Mouse (Mus musculus) cerebellum, adult 18-20 months (tissue): Measurements from ENCODE around the gene Ncapd2.

ENCODE experiments used
- DNase-seq, 2 experiments: peaks; one replicate each; pipeline ENCODE4 v3.0.0; 2021

Ncapd2 gene

DNA sequence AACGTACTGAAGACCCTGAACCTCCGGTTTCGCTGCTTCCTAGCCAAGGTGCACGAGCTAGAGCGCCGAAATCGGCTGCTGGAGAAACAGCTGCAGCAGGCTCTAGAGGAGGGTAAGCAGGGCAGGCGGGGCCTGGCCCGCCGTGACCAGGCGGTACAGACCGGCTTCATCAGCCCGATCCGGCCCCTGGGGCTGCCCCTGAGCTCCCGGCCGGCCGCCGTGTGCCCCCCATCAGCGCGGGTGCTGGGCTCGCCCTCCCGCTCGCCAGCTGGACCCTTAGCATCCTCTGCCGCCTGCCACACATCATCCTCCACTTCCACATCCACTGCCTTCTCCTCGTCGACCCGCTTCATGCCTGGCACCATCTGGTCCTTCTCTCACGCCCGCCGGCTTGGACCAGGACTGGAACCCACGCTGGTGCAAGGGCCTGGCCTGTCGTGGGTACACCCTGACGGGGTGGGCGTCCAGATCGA lies 46.0 kb downstream of the Ncapd2 start:
- DNase-seq: peak; percentile 55 to 60

GRCm38 (mm10) chr6:125145001-125145400 lies 46.5 kb downstream of the Ncapd2 start, which contains the start of gene Iffo1:
Gene Iffo1, plus strand, starts transcription at chr6:125145241.
- DNase-seq: peak; percentile 91 to 98

DNA sequence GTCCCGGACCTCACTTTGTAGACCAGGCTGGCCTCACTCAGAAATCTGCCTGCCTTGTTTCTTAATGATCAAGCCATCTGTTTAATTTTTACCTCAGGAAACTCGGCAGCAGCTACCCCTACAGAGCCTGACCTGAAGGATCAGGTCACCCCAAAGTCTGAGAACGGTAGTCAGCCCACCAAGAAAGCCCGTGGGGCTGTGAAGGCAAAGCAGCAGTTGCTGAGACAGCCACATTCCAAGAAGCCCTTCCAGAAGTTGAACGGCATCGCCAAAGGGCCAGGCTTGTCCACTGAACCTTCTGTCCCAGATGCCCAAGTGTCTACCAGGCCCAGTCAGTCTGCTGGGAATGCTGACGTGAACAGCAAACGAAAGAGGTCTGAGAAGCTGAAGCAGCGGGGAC lies 47.6 kb downstream of the Ncapd2 start:
- DNase-seq: no peak

GRCm38 (mm10) chr6:125143128-125143527 lies 48.4 kb downstream of the Ncapd2 start:
- no peak for DNase-seq

GRCm38 (mm10) chr6:125142436-125142835 lies 49.1 kb downstream of the Ncapd2 start:
- DNase-seq: no peak

GRCm38 (mm10) chr6:125139747-125140146 lies 51.8 kb downstream of the Ncapd2 start:
- DNase-seq: no peak

- DNase-seq: peak in 1 of 2 experiments; percentile 35
These were observed 54.4 kb downstream of the Ncapd2 start for GRCm38 (mm10) chr6:125137002-125137671.

- no peak for DNase-seq
These were observed 59.0 kb downstream of the Ncapd2 start for GRCm38 (mm10) chr6:125132470-125132869.

GRCm38 (mm10) chr6:125131302-125132156 lies 60.0 kb downstream of the Ncapd2 start, which contains the start of gene Nop2:
Gene Nop2, plus strand, starts transcription at chr6:125131909.
- peak; percentile 83 to 87 for DNase-seq

- no peak for DNase-seq
These were observed 61.6 kb downstream of the Ncapd2 start for GRCm38 (mm10) chr6:125129710-125130402.

- DNase-seq: no peak
These were observed 62.8 kb downstream of the Ncapd2 start for GRCm38 (mm10) chr6:125128724-125129123.

GRCm38 (mm10) chr6:125119387-125119786 lies 72.1 kb downstream of the Ncapd2 start:
- DNase-seq: no peak
